8 mouse cellular contexts compared by ENCODE assay signal in genomic region chr2:30106364-30106763, GRCm38 (mm10). TPM values are rescaled to one million over a fixed set of nuclear protein-coding genes. Genes with fewer than 3 reads are reported as not detected.
A peak's percentile ranks its signal among the peaks of the same experiment; 100 is the strongest.
DNase-seq lines count a peak whose midpoint lies in the region; ATAC-seq and TF ChIP-seq lines count a peak whose summit lies in the region.
"Had no signal": no experiment of that assay in that cellular context is flagged by ENCODE, and none has a peak within 500 bp of the region (broad histone marks: within the 10 kb centered on the region; RNA-seq: fewer than 3 reads in every experiment).

No protein-coding gene starts in this region.

- in situ Hi-C loops in ES-E14 (cut with MboI; ENCODE audit: low sequenced_read_pairs in 2 of 2, unreplicated experiment in 2 of 2) = loop anchor here in 1 of 2 experiments (5.0 kb wide), 1 partner anchor 51 kb away; no protein-coding TSS in a partner anchor

- TF ChIP-seq POLR2A in kidney, adult 2 months (IDR thresholded peaks at IDR 0.05; ENCODE audit: low read depth, low read length) = no peak

- ATAC-seq in kidney, embryonic 16.5 days (ENCODE audit: low FRiP score, low TSS enrichment) = no peak
- ATAC-seq in liver, embryonic 12.5 days = 0 out of 2 replicates have a peak, but pooled peaks have one; percentile 27

- no peaks in the 10 kb centered on the region for H3K36me3 ChIP-seq in kidney, adult 2 months (ENCODE audit: control insufficient read depth, insufficient read depth, low read length)
- H3K36me3 ChIP-seq in kidney, embryonic 16.5 days (ENCODE audit: insufficient read depth, low read length) = peaks cover 42% of the 10 kb centered on the region
- peaks cover 30% of the 10 kb centered on the region; the same call in 1 of the 2 replicates for H3K36me3 ChIP-seq in ES-E14 (ENCODE audit: control insufficient read depth, insufficient read depth, low read length, poor library complexity, severe bottlenecking)
- peaks cover 66% of the 10 kb centered on the region for H3K36me3 ChIP-seq in liver, embryonic 12.5 days

- H3K27me3 ChIP-seq in kidney, adult 2 months (replicated peaks; ENCODE audit: control insufficient read depth, insufficient read depth, low read length) = no peaks in the 10 kb centered on the region
- H3K27me3 ChIP-seq in kidney, embryonic 16.5 days (ENCODE audit: insufficient read depth, low read length) = no peaks in the 10 kb centered on the region
- H3K27me3 ChIP-seq in liver, embryonic 12.5 days (replicated peaks) = no peaks in the 10 kb centered on the region
- H3K27me3 ChIP-seq: hindbrain, embryonic 15.5 days had no signal

- H3K27ac ChIP-seq in kidney, adult 2 months (ENCODE audit: insufficient read depth, low read depth, low read length) = no peak overlapping the region
- H3K27ac ChIP-seq in kidney, embryonic 16.5 days (ENCODE audit: low read length) = no peak overlapping the region
- no peak overlapping the region for H3K27ac ChIP-seq in ES-E14 (ENCODE audit: insufficient read depth, low read depth, low read length, poor library complexity, severe bottlenecking)
- H3K27ac ChIP-seq in liver, embryonic 12.5 days = no peak overlapping the region
- H3K27ac ChIP-seq: hindbrain, embryonic 15.5 days had no signal

- H3K9me3 ChIP-seq in kidney, embryonic 16.5 days (ENCODE audit: low read length) = no peaks in the 10 kb centered on the region
- no peaks in the 10 kb centered on the region for H3K9me3 ChIP-seq in ES-E14 (ENCODE audit: control insufficient read depth, insufficient read depth, low read depth, low read length)
- no peaks in the 10 kb centered on the region for H3K9me3 ChIP-seq in liver, embryonic 12.5 days (replicated peaks)
- H3K9me3 ChIP-seq: hindbrain, embryonic 15.5 days had no signal

- H3K9ac ChIP-seq in kidney, embryonic 16.5 days (replicated peaks; ENCODE audit: low read length) = no peak overlapping the region
- no peak overlapping the region for H3K9ac ChIP-seq in ES-E14 (ENCODE audit: insufficient read depth, low read depth, low read length, poor library complexity, severe bottlenecking)
- no peak overlapping the region for H3K9ac ChIP-seq in liver, embryonic 12.5 days
- H3K9ac ChIP-seq: hindbrain, embryonic 15.5 days had no signal

- H3K4me1 ChIP-seq in kidney, adult 2 months (ENCODE audit: control insufficient read depth, insufficient read depth, low read length) = no peaks in the 10 kb centered on the region
- no peaks in the 10 kb centered on the region for H3K4me1 ChIP-seq in kidney, embryonic 16.5 days (ENCODE audit: insufficient read depth, low read length)
- H3K4me1 ChIP-seq in ES-E14 (ENCODE audit: control insufficient read depth in 2 of 2, insufficient read depth in 2 of 2, low read length in 2 of 2, poor library complexity in 1 of 2) = 0 out of 4 replicates have a peak, but pooled peaks cover 0 to 1% of the 10 kb centered on the region in 2 experiments
- peaks cover 27% of the 10 kb centered on the region for H3K4me1 ChIP-seq in liver, embryonic 12.5 days
- H3K4me1 ChIP-seq: hindbrain, embryonic 15.5 days had no signal

- TF ChIP-seq CTCF in kidney, adult 2 months (conservative IDR thresholded peaks at IDR 0.05; ENCODE audit: insufficient read depth, insufficient read length, low read depth, low read length) = peak; percentile 84

- H3K4me3 ChIP-seq in kidney, adult 2 months (ENCODE audit: insufficient read depth, low read depth, low read length) = no peak overlapping the region
- H3K4me3 ChIP-seq in kidney, embryonic 16.5 days (ENCODE audit: low read length) = no peak overlapping the region
- no peak overlapping the region for H3K4me3 ChIP-seq in ES-E14 (ENCODE audit: insufficient read depth in 1 of 2, low read depth in 1 of 2, low read length in 2 of 2, poor library complexity in 1 of 2, severe bottlenecking in 1 of 2)
- no peak overlapping the region for H3K4me3 ChIP-seq in liver, embryonic 12.5 days
- H3K4me3 ChIP-seq: hindbrain, embryonic 15.5 days had no signal

- no peak overlapping the region for H3K4me2 ChIP-seq in kidney, embryonic 16.5 days (replicated peaks; ENCODE audit: low read depth, low read length)
- no peak overlapping the region for H3K4me2 ChIP-seq in liver, embryonic 12.5 days
- H3K4me2 ChIP-seq: hindbrain, embryonic 15.5 days had no signal

- peak; percentile 62 for DNase-seq in kidney, adult 2 months
- DNase-seq in CD4-positive, CD25-positive, alpha-beta regulatory T cell, adult 2 months (ENCODE audit: low read depth, low spot score) = peak; percentile 82
- DNase-seq in ES-E14 (ENCODE audit: low read depth, low spot score) = no peak
- DNase-seq in embryo, embryonic 10.5 days (ENCODE audit: low spot score) = peak; percentile 75
- DNase-seq in spleen, postnatal 14 days (ENCODE audit: low spot score in 2 of 2) = peak; percentile 55 to 72

TF ChIP-seq in ES-E14, 5 proteins besides CTCF, POLR2A, EP300 and RAD21:
- peak; percentile 54; the same call in 1 of the 2 replicates for TF ChIP-seq ZC3H11A (IDR thresholded peaks at IDR 0.05; ENCODE audit: borderline replicate concordance, low read depth, low read length)
- no peak for TF ChIP-seq ZNF384 (IDR thresholded peaks at IDR 0.05; ENCODE audit: low read depth, low read length)

RNA-seq across cellular contexts. Expression of gene Zdhhc12, which starts 12.9 kb away (rescaled TPM):
- 49.0 and 69.1 TPM in 2 replicates for polyA plus RNA-seq in kidney, adult 2 months (2012; rRNA removed)
- polyA plus RNA-seq in kidney, embryonic 16.5 days (2015; fragmentation: Nextera tagmentation; extraction: Ambion mirVana) = 41.6 and 42.6 TPM in 2 replicates
- total RNA-seq in ES-E14 (2012; rRNA removed) = 133 and 202 TPM in 2 replicates
- polyA plus RNA-seq in liver, embryonic 12.5 days (2016; fragmentation: Nextera tagmentation; extraction: Ambion mirVana) = 29.7 and 31.0 TPM in 2 replicates

RNA-seq across cellular contexts. Expression of gene Zer1, which starts 18.0 kb away (rescaled TPM):
- 45.8 and 59.5 TPM in 2 replicates for polyA plus RNA-seq in kidney, adult 2 months (2012; rRNA removed)
- 5.6 and 8.0 TPM in 2 replicates for polyA plus RNA-seq in kidney, embryonic 16.5 days (2015; fragmentation: Nextera tagmentation; extraction: Ambion mirVana)
- 11.4 and 16.2 TPM in 2 replicates for total RNA-seq in ES-E14 (2012; rRNA removed)
- 4.3 and 4.4 TPM in 2 replicates for polyA plus RNA-seq in liver, embryonic 12.5 days (2016; fragmentation: Nextera tagmentation; extraction: Ambion mirVana)

RNA-seq across cellular contexts. Expression of gene Tbc1d13, which starts 27.2 kb away (rescaled TPM):
- 156 and 161 TPM in 2 replicates for polyA plus RNA-seq in kidney, adult 2 months (2012; rRNA removed)
- 8.2 and 12.3 TPM in 2 replicates for polyA plus RNA-seq in kidney, embryonic 16.5 days (2015; fragmentation: Nextera tagmentation; extraction: Ambion mirVana)
- 62.4 and 65.9 TPM in 2 replicates for total RNA-seq in ES-E14 (2012; rRNA removed)
- polyA plus RNA-seq in liver, embryonic 12.5 days (2016; fragmentation: Nextera tagmentation; extraction: Ambion mirVana) = 2.9 and 3.3 TPM in 2 replicates

RNA-seq across cellular contexts. Expression of gene Pkn3, which starts 28.9 kb away (rescaled TPM):
- 4.7 and 4.8 TPM in 2 replicates for polyA plus RNA-seq in kidney, adult 2 months (2012; rRNA removed)
- polyA plus RNA-seq in kidney, embryonic 16.5 days (2015; fragmentation: Nextera tagmentation; extraction: Ambion mirVana) = 13.5 and 15.9 TPM in 2 replicates
- 19.1 and 24.3 TPM in 2 replicates for total RNA-seq in ES-E14 (2012; rRNA removed)
- polyA plus RNA-seq in liver, embryonic 12.5 days (2016; fragmentation: Nextera tagmentation; extraction: Ambion mirVana) = 4.6 and 5.1 TPM in 2 replicates

RNA-seq across cellular contexts. Expression of gene Set, which starts 49.2 kb away (rescaled TPM):
- polyA plus RNA-seq in kidney, adult 2 months (2012; rRNA removed) = 30.4 and 37.4 TPM in 2 replicates
- polyA plus RNA-seq in kidney, embryonic 16.5 days (2015; fragmentation: Nextera tagmentation; extraction: Ambion mirVana) = 430 and 458 TPM in 2 replicates
- total RNA-seq in ES-E14 (2012; rRNA removed) = 695 and 901 TPM in 2 replicates
- polyA plus RNA-seq in liver, embryonic 12.5 days (2016; fragmentation: Nextera tagmentation; extraction: Ambion mirVana) = 409 and 423 TPM in 2 replicates

Comparison
In these comparisons a context has a peak if more than half of its experiments do, and no peak if none do; other contexts are left out.
1. RNA of gene Tbc1d13, which starts 27.2 kb away (polyA plus RNA-seq): 156 to 161 TPM in kidney, adult 2 months; 8.2 to 12.3 TPM in kidney, embryonic 16.5 days and 2.9 to 3.3 TPM in liver, embryonic 12.5 days; every median in the first group is over 10 times any median in the second.